Mouse (Mus musculus): ENCODE data around the gene Gm3573.
"Not testable (repeated sequence)": the region's sequence is repeated elsewhere in the genome, so short reads cannot be mapped to it uniquely, and the experiment has no call there.

Gm3573 gene

DNA sequence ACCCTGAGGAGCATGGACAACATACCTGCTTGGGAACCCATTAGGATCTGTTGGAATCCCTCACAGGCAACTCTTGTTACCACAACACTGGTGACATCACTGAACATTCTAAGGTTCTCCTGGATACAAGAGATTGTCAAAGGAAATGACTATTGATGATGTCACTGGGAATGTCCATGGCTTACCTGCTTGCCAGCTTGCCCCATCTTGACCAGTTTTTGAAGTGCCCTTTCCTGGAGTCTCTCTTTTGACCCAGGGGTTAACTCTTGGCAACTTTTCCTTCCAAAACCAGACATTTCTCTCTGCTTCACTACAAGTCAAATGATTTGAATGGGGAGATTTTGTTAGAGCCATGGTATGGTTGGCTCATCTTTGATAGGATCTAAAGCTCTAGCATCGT, at the start of gene Gm3573:
Gene Gm3573, minus strand, starts transcription at position 101 of the 400 bp plus-strand sequence.
- DNase-seq (ENCODE audit: low spot score in 2 of 2), result not testable (repeated sequence)

DNA sequence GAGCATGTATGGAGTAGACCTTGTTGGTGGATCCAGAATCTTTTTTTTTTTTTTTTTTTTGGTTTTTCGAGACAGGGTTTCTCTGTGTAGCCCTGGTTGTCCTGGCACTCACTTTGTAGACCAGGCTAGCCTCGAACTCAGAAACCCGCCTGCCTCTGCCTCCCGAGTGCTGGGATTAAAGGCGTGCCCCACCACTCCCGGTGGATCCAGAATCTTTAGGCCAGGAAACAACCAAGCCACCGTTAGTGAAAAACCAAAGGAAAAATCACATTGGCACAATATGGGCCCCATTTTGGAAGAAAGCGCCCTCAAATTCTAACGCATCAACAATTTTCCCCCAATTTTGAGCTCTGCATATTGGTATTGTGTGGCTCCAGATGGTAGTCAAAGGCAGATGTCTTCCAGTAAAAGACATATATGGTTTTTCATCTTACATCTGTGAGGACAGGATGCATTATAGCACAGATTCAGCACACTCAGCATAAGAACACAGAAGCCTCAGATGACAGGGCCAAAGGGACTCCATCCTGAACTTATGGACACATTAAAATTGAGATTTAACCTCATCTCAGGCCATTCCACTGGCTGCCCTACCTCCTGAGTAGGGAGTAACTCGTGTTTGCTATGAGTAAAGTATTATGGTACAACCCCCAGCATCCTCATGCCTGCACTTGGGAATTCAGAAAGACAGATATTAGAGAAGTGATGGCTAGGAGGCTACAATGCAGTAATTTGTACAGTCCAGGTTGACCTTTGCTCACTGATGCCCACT, 26.4 kb upstream of the Gm3573 start:
- peak; percentile 16 to 64 for DNase-seq (ENCODE audit: low spot score in 2 of 2)

DNA sequence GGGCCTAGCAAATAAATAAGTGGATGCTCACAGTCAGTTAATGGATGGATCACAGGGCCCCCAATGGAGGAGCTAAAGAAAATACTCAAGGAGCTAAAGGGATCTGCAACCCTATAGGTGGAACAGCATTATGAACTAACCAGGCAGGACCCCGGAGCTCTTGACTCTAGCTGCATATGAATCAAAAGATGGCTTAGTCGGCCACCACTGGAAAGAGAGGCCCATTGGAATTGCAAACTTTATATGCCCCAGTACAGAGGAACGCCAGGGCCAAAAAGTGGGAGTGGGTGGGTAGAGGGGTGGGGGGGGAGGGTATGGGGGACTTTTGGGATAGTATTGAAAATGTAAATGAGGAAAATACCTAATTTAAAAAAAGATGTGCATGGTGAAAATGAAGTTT, 6.7 kb downstream of the Gm3573 start:
- DNase-seq (ENCODE audit: low spot score in 2 of 2), result peak; percentile 13 to 63

DNA sequence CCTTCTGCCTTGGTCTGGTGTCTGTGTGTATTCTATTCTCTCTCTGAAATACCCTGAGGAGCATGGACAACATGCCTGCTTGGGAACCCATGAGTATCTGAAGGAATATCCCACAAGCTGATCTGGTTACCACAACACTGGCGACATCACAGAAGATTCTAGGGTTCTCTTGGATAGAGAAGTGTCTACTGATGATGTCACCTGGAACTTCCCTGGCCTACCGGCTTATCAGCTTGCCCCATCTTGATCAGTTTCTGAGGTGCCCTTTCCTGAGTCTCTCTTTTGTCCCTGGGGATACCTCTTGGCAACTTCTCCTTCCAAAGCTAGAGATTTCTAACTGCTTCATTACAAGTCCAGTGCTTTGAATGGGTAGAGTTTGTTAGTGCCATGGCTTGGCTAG, 28.1 kb downstream of the Gm3573 start, which contains the start of gene Gm17027:
Gene Gm17027, minus strand, starts transcription at position 101 of the 400 bp plus-strand sequence.
- DNase-seq (ENCODE audit: low spot score in 2 of 2), result not testable (repeated sequence)
